Comparison of ENCODE assay signal across 17 mouse cellular contexts in the genomic region with DNA sequence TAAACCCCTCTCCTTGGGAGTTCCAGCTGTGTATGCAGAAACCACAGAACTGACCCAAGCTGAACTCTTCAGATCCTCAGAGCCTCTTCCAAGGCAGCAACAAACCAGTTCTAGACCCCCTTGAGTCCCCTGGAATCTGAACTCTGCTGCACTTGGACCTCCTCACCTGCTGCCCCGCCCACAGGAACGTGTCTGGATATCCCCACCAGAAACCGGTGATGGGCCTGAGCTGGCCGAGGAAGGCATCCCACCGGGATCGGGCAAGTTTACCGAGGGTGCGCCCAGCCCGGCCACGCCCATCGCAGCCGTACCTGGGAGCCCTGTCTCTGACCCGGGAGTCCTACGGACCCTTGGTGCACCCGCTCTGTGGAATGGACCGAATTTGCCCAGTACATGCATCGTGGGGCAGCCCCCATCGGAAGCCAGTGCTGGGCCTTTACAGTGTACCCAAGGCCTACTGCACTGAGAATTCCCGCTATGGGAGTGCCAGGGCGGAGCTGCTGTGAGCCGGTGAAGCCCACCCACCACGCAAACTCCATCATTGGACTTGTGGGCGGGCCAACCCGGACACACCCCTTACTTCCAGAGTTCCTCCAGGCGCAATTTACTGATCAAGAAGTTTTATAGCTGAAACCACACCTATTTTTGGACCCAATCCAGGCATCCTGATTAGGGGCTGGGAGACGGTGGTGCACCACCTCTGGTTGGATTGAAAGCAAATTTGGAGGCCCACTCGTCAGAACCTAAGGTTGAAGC. TPM values are rescaled to one million over a fixed set of nuclear protein-coding genes. Genes with fewer than 3 reads are reported as not detected.
DNase-seq lines count a peak whose midpoint lies in the region; ATAC-seq and TF ChIP-seq lines count a peak whose summit lies in the region.
"Had no signal": no experiment of that assay in that cellular context is flagged by ENCODE, and none has a peak within 500 bp of the region (broad histone marks: within the 10 kb centered on the region; RNA-seq: fewer than 3 reads in every experiment).

No protein-coding gene starts in this region.

- no peak overlapping the region for H3K4me3 ChIP-seq in heart, embryonic 11.5 days (ENCODE audit: low read depth, low read length)
- peak overlapping the region; percentile 67 for H3K4me3 ChIP-seq in E14TG2a.4 (replicated peaks; ENCODE audit: low read length)
- H3K4me3 ChIP-seq in embryonic facial prominence, embryonic 13.5 days, result peak overlapping the region; percentile 11; the same call in 1 of the 2 replicates
- no peak overlapping the region for H3K4me3 ChIP-seq in lung, embryonic 16.5 days (ENCODE audit: low read length)
- H3K4me3 ChIP-seq: forebrain, embryonic 10.5 days; heart, embryonic 15.5 days had no signal

- peak overlapping the region; percentile 34; the same call in 1 of the 2 replicates for H3K4me2 ChIP-seq in heart, embryonic 11.5 days
- peak overlapping the region; percentile 47 for H3K4me2 ChIP-seq in embryonic facial prominence, embryonic 13.5 days
- no peak overlapping the region for H3K4me2 ChIP-seq in lung, embryonic 16.5 days (ENCODE audit: low read depth, low read length)
- H3K4me2 ChIP-seq: heart, embryonic 15.5 days had no signal

- intact Hi-C loops in heart, postnatal 10 days (cut with DNase I), result no loop called here

- no peak overlapping the region for H3K9ac ChIP-seq in heart, embryonic 11.5 days (ENCODE audit: low read depth, low read length)
- H3K9ac ChIP-seq in embryonic facial prominence, embryonic 13.5 days, result peak overlapping the region; percentile 56; the same call in 1 of the 2 replicates
- H3K9ac ChIP-seq in lung, embryonic 16.5 days (ENCODE audit: low read length), result no peak overlapping the region
- H3K9ac ChIP-seq: heart, embryonic 15.5 days had no signal

- peaks cover 29% of the 10 kb centered on the region for H3K36me3 ChIP-seq in heart, embryonic 11.5 days (ENCODE audit: control insufficient read depth, insufficient read depth, low read length)
- peaks cover 47% of the 10 kb centered on the region for H3K36me3 ChIP-seq in E14TG2a.4 (ENCODE audit: insufficient read depth, low read length)
- peaks cover 46% of the 10 kb centered on the region for H3K36me3 ChIP-seq in embryonic facial prominence, embryonic 13.5 days
- peaks cover 27% of the 10 kb centered on the region for H3K36me3 ChIP-seq in lung, embryonic 16.5 days (ENCODE audit: control insufficient read depth, insufficient read depth, low read length)

- no peak for TF ChIP-seq CTCF in E14TG2a.4 (conservative IDR thresholded peaks at IDR 0.05; ENCODE audit: low read length)

- no peaks in the 10 kb centered on the region for H3K9me3 ChIP-seq in heart, embryonic 11.5 days (replicated peaks; ENCODE audit: control insufficient read depth, low read length)
- no peaks in the 10 kb centered on the region for H3K9me3 ChIP-seq in E14TG2a.4 (ENCODE audit: low read length)
- H3K9me3 ChIP-seq in embryonic facial prominence, embryonic 13.5 days, result no peaks in the 10 kb centered on the region
- no peaks in the 10 kb centered on the region for H3K9me3 ChIP-seq in lung, embryonic 16.5 days (ENCODE audit: control insufficient read depth, low read length)
- H3K9me3 ChIP-seq: forebrain, embryonic 10.5 days; heart, embryonic 15.5 days had no signal

- H3K4me1 ChIP-seq in heart, embryonic 11.5 days (ENCODE audit: control insufficient read depth, insufficient read depth, low read length), result peaks cover 17% of the 10 kb centered on the region
- H3K4me1 ChIP-seq in E14TG2a.4 (replicated peaks; ENCODE audit: low read depth, low read length), result peaks cover 98% of the 10 kb centered on the region
- peaks cover 33% of the 10 kb centered on the region for H3K4me1 ChIP-seq in embryonic facial prominence, embryonic 13.5 days
- H3K4me1 ChIP-seq in lung, embryonic 16.5 days (replicated peaks; ENCODE audit: control insufficient read depth, insufficient read depth, low read length), result peaks cover 9% of the 10 kb centered on the region

- no peak for ATAC-seq in heart, embryonic 11.5 days (replicated peaks; ENCODE audit: insufficient number of reproducible peaks, low FRiP score, low TSS enrichment)
- no peak for ATAC-seq in embryonic facial prominence, embryonic 13.5 days (ENCODE audit: insufficient number of reproducible peaks, insufficient read depth, low FRiP score, low TSS enrichment, low read depth)
- peak; percentile 14; the same call in 1 of the 2 replicates for ATAC-seq in lung, embryonic 16.5 days (ENCODE audit: low read depth)

- H3K27me3 ChIP-seq in heart, embryonic 11.5 days (ENCODE audit: control insufficient read depth, insufficient read depth, low read length), result peaks cover 63% of the 10 kb centered on the region
- H3K27me3 ChIP-seq in E14TG2a.4 (ENCODE audit: insufficient read depth, low read length), result peaks cover 31% of the 10 kb centered on the region
- H3K27me3 ChIP-seq in embryonic facial prominence, embryonic 13.5 days, result peaks cover 55% of the 10 kb centered on the region
- peaks cover 34% of the 10 kb centered on the region for H3K27me3 ChIP-seq in lung, embryonic 16.5 days (ENCODE audit: control insufficient read depth, insufficient read depth, low read depth, low read length)

- H3K27ac ChIP-seq in heart, embryonic 11.5 days (ENCODE audit: low read depth, low read length), result no peak overlapping the region
- no peak overlapping the region for H3K27ac ChIP-seq in embryonic facial prominence, embryonic 13.5 days
- no peak overlapping the region for H3K27ac ChIP-seq in lung, embryonic 16.5 days (ENCODE audit: low read length)
- H3K27ac ChIP-seq: forebrain, embryonic 10.5 days; heart, embryonic 15.5 days had no signal

- WGBS in heart, embryonic 11.5 days (ENCODE audit: insufficient replicate concordance), result 9% methylated on average over 27 of the region's 27 CpGs
- 12% methylated on average over 27 of the region's 27 CpGs for WGBS in embryonic facial prominence, embryonic 13.5 days
- 10% methylated on average over 27 of the region's 27 CpGs for WGBS in lung, embryonic 16.5 days

- DNase-seq in heart, postnatal 10 days, result no peak
- no peak for DNase-seq in right cerebral cortex, postnatal 10 days (ENCODE audit: low spot score in 2 of 2)
- DNase-seq in urinary bladder, adult 18-20 months (ENCODE audit: low spot score in 2 of 2), result no peak
- DNase-seq in layer of hippocampus, postnatal 14 days (ENCODE audit: low spot score in 2 of 2), result no peak
- DNase-seq: adrenal gland, adult 2 months; cerebellum, postnatal 25 days; thymus, adult 2 months had no signal

RNA-seq across cellular contexts. Expression of gene Lhb, which starts 0.6 kb away (rescaled TPM):
- 0.33 and 0.46 TPM in 2 replicates for polyA plus RNA-seq in heart, embryonic 11.5 days (2014; fragmentation: Nextera tagmentation; extraction: Ambion mirVana)
- not detected for total RNA-seq in heart, postnatal 10 days (2021)
- polyA plus RNA-seq in embryonic facial prominence, embryonic 13.5 days (2015; fragmentation: Nextera tagmentation; extraction: Ambion mirVana), result 0.41 and 1.2 TPM in 2 replicates
- 2.3 and 3.3 TPM in 2 replicates for polyA plus RNA-seq in lung, embryonic 16.5 days (2015; fragmentation: Nextera tagmentation; extraction: Ambion mirVana)
- total RNA-seq in layer of hippocampus, postnatal 14 days (2021), result under 1 TPM in 1 of 2 experiments, not detected in 1; 0.69 TPM
- total RNA-seq: adrenal gland, adult 2 months; liver, adult 2 months; megakaryocyte-erythroid progenitor cell, adult 5-6 weeks had no signal
- polyA plus RNA-seq: adrenal gland, adult 2 months; forebrain, embryonic 10.5 days; heart, embryonic 15.5 days; liver, adult 2 months; small intestine, adult 2 months had no signal

RNA-seq across cellular contexts. Expression of gene Ntf5, which starts 6.5 kb away (rescaled TPM):
- polyA plus RNA-seq in heart, embryonic 11.5 days (2014; fragmentation: Nextera tagmentation; extraction: Ambion mirVana), result 3.2 TPM in 2 replicates
- total RNA-seq in heart, postnatal 10 days (2021), result under 1 TPM; 0.22 to 0.26 TPM
- 4.6 and 6.1 TPM in 2 replicates for polyA plus RNA-seq in embryonic facial prominence, embryonic 13.5 days (2015; fragmentation: Nextera tagmentation; extraction: Ambion mirVana)
- 3.2 and 3.5 TPM in 2 replicates for polyA plus RNA-seq in lung, embryonic 16.5 days (2015; fragmentation: Nextera tagmentation; extraction: Ambion mirVana)
- total RNA-seq in layer of hippocampus, postnatal 14 days (2021), result under 1 TPM in 1 of 2 experiments, not detected in 1; 0.31 TPM
- total RNA-seq: adrenal gland, adult 2 months; layer of hippocampus, adult 18-20 months; liver, adult 2 months; megakaryocyte-erythroid progenitor cell, adult 5-6 weeks had no signal
- polyA plus RNA-seq: adrenal gland, adult 2 months; liver, adult 2 months had no signal

RNA-seq across cellular contexts. Expression of gene Kcna7, which starts 14.6 kb away (rescaled TPM):
- polyA plus RNA-seq in heart, embryonic 11.5 days (2014; fragmentation: Nextera tagmentation; extraction: Ambion mirVana), result 0.37 and 0.45 TPM in 2 replicates
- under 1 TPM; 0.41 to 0.79 TPM for total RNA-seq in heart, postnatal 10 days (2021)
- not detected in 2 replicates for polyA plus RNA-seq in embryonic facial prominence, embryonic 13.5 days (2015; fragmentation: Nextera tagmentation; extraction: Ambion mirVana)
- polyA plus RNA-seq in lung, embryonic 16.5 days (2015; fragmentation: Nextera tagmentation; extraction: Ambion mirVana), result not detected in 2 replicates
- not detected for total RNA-seq in layer of hippocampus, postnatal 14 days (2021)
- total RNA-seq: adrenal gland, adult 2 months; layer of hippocampus, adult 18-20 months; megakaryocyte-erythroid progenitor cell, adult 5-6 weeks had no signal
- polyA plus RNA-seq: adrenal gland, adult 2 months; forebrain, embryonic 10.5 days; liver, adult 2 months; small intestine, adult 2 months had no signal

RNA-seq across cellular contexts. Expression of gene Gys1, which starts 14.6 kb away (rescaled TPM):
- polyA plus RNA-seq in heart, embryonic 11.5 days (2014; fragmentation: Nextera tagmentation; extraction: Ambion mirVana), result 99.1 and 106 TPM in 2 replicates
- 10 to 100 TPM; 74.6 to 79.0 TPM for total RNA-seq in heart, postnatal 10 days (2021)
- 38.0 and 39.6 TPM in 2 replicates for polyA plus RNA-seq in embryonic facial prominence, embryonic 13.5 days (2015; fragmentation: Nextera tagmentation; extraction: Ambion mirVana)
- polyA plus RNA-seq in lung, embryonic 16.5 days (2015; fragmentation: Nextera tagmentation; extraction: Ambion mirVana), result 53.8 and 54.1 TPM in 2 replicates
- total RNA-seq in layer of hippocampus, postnatal 14 days (2021), result 10 to 100 TPM; 17.7 to 18.7 TPM

RNA-seq across cellular contexts. Expression of gene Ruvbl2, which starts 17.9 kb away (rescaled TPM):
- polyA plus RNA-seq in heart, embryonic 11.5 days (2014; fragmentation: Nextera tagmentation; extraction: Ambion mirVana), result 98.2 and 104 TPM in 2 replicates
- 10 to 100 TPM; 30.4 to 30.7 TPM for total RNA-seq in heart, postnatal 10 days (2021)
- 141 and 148 TPM in 2 replicates for polyA plus RNA-seq in embryonic facial prominence, embryonic 13.5 days (2015; fragmentation: Nextera tagmentation; extraction: Ambion mirVana)
- polyA plus RNA-seq in lung, embryonic 16.5 days (2015; fragmentation: Nextera tagmentation; extraction: Ambion mirVana), result 159 and 160 TPM in 2 replicates
- 10 to 100 TPM; 30.4 to 45.0 TPM for total RNA-seq in layer of hippocampus, postnatal 14 days (2021)

Comparison
In these comparisons a context has a peak if more than half of its experiments do, and no peak if none do; other contexts are left out.
1. H3K4me3 ChIP-seq: peak in E14TG2a.4 (single experiment) and embryonic facial prominence, embryonic 13.5 days (single experiment); none in heart, embryonic 11.5 days (single experiment) and lung, embryonic 16.5 days (single experiment).